Mouse (Mus musculus): ENCODE results near the gene Dexi. TPM values are rescaled to one million over a fixed set of nuclear protein-coding genes. Genes with fewer than 3 reads are reported as not detected.

The Dexi gene
- 32.1 and 35.1 TPM in 2 replicates for polyA plus RNA-seq (2012; rRNA removed)

- DNase-seq (ENCODE audit: low spot score), result peak; percentile 87
Observed at GRCm38 (mm10) chr16:10542698-10543365, at the start of gene Dexi. Dexi (minus strand) TSS chr16:10543054.

- no peak for DNase-seq (ENCODE audit: low spot score)
Observed at GRCm38 (mm10) chr16:10586546-10586945, 43.7 kb upstream of the Dexi start.

- DNase-seq (ENCODE audit: low spot score), result no peak
Observed at GRCm38 (mm10) chr16:10585165-10585564, 42.3 kb upstream of the Dexi start.

GRCm38 (mm10) chr16:10581234-10581898, 38.5 kb upstream of the Dexi start:
- no peak for DNase-seq (ENCODE audit: low spot score)

- DNase-seq (ENCODE audit: low spot score), result no peak
Observed at GRCm38 (mm10) chr16:10578376-10578775, 35.5 kb upstream of the Dexi start.

- no peak for DNase-seq (ENCODE audit: low spot score)
Observed at GRCm38 (mm10) chr16:10577548-10577947, 34.7 kb upstream of the Dexi start.

GRCm38 (mm10) chr16:10575915-10576314, 33.1 kb upstream of the Dexi start:
- DNase-seq (ENCODE audit: low spot score), result no peak

- no peak for DNase-seq (ENCODE audit: low spot score)
Observed at GRCm38 (mm10) chr16:10574936-10575335, 32.1 kb upstream of the Dexi start.

- DNase-seq (ENCODE audit: low spot score), result no peak
Observed at GRCm38 (mm10) chr16:10571820-10572219, 29.0 kb upstream of the Dexi start.

GRCm38 (mm10) chr16:10570708-10571107, 27.9 kb upstream of the Dexi start:
- DNase-seq (ENCODE audit: low spot score), result no peak

- no peak for DNase-seq (ENCODE audit: low spot score)
Observed at GRCm38 (mm10) chr16:10569809-10570395, 27.0 kb upstream of the Dexi start.

- DNase-seq (ENCODE audit: low spot score), result no peak
Observed at GRCm38 (mm10) chr16:10567153-10567552, 24.3 kb upstream of the Dexi start.

- no peak for DNase-seq (ENCODE audit: low spot score)
Observed at GRCm38 (mm10) chr16:10565278-10565885, 22.5 kb upstream of the Dexi start.

GRCm38 (mm10) chr16:10559991-10560390, 17.1 kb upstream of the Dexi start:
- DNase-seq (ENCODE audit: low spot score), result no peak

- no peak for DNase-seq (ENCODE audit: low spot score)
Observed at GRCm38 (mm10) chr16:10553858-10554257, 11.0 kb upstream of the Dexi start.

- DNase-seq (ENCODE audit: low spot score), result no peak
Observed at GRCm38 (mm10) chr16:10551592-10551991, 8.7 kb upstream of the Dexi start.

GRCm38 (mm10) chr16:10549600-10549999, 6.7 kb upstream of the Dexi start:
- DNase-seq (ENCODE audit: low spot score), result no peak

GRCm38 (mm10) chr16:10548938-10549337, 6.1 kb upstream of the Dexi start:
- no peak for DNase-seq (ENCODE audit: low spot score)

- no peak for DNase-seq (ENCODE audit: low spot score)
Observed at GRCm38 (mm10) chr16:10546865-10547264, 4.0 kb upstream of the Dexi start.

- peak; percentile 88 for DNase-seq (ENCODE audit: low spot score)
Observed at GRCm38 (mm10) chr16:10544995-10545622, 2.3 kb upstream of the Dexi start, which contains the start of gene Clec16a. Clec16a (plus strand) TSS chr16:10545339.

- no peak for DNase-seq (ENCODE audit: low spot score)
Observed at GRCm38 (mm10) chr16:10542266-10542665, 588 bp downstream of the Dexi start.

- DNase-seq (ENCODE audit: low spot score), result no peak
Observed at GRCm38 (mm10) chr16:10541598-10541930, 1.3 kb downstream of the Dexi start.
